Mouse (Mus musculus) neural tube, embryonic 10.5 days (tissue): ENCODE measurements around the gene Cd163.

Source experiments
- DNase-seq: peaks from one replicate; pipeline ENCODE4 v3.0.0-alpha.2; 2017; ENCODE audit warnings: low spot score; ENCODE audit errors: extremely low spot score

Gene Cd163

DNA sequence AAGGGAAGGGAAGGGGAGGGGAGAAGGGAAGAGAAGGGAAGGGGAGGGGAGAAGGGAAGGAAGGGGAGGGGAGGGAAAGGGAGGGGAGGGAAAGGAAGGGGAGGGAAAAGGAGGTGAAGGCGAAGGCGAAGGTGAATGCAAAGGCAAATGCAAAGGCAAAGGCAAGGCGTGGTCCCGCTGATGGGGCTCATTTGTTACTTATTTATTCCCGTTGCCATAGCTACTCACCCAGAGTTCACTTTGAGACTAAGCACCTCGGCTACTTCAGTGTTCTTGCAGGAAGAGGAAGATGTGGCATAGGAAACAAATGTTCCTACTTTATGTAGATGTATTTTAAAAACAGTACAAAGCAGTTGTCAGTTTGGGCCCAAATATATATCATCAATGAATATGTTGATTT, 56.1 kb downstream of the Cd163 start:
- no peak for DNase-seq

DNA sequence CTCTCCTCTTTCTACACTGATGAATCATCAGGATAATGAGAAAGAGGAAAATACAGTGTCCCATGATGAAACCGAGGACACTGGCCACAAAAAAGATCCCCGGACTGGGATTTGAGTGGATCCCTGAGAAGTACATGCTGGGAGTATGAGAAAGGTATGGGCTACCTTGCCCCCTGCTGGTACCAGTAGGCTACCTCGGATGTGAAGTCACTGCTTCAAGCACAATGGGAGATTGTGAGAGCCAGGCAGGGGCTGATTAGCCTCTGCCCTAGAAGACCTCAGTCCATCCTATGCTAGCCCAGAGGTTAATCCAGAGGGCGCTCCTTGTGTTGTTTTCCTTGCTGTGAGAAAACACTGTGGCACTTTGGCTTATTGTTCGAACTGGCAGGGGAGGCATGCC, 59.9 kb downstream of the Cd163 start:
- DNase-seq: no peak

DNA sequence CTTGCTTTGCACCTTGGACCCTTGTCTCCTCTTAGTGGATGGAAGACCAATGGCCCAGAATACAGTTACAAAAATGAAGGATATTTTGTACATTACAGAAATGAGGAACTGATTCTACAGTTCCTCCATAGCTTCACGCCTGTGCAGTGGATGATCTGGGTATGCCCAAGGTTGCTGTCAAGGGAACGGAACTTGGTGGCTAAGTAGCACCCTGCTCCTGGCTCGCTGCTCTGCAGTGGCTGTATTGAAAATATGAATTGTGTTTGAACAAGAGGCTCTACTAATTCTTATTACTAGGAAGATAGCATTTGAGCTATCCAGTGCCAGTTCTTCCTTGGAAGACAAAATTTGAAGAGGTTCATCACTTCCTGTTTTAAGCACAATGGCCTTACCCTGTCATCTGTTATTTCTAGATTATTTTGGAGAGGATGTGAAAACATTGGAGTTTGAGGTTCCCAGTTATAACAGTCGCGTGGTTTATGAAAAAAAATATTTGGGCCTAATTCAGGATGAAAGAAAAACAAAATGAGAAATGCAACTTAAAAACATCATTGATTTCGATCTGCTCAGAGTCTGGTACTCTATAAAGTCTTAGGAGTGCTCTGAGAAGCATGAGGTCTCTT, 69.2 kb downstream of the Cd163 start:
- no peak for DNase-seq

DNA sequence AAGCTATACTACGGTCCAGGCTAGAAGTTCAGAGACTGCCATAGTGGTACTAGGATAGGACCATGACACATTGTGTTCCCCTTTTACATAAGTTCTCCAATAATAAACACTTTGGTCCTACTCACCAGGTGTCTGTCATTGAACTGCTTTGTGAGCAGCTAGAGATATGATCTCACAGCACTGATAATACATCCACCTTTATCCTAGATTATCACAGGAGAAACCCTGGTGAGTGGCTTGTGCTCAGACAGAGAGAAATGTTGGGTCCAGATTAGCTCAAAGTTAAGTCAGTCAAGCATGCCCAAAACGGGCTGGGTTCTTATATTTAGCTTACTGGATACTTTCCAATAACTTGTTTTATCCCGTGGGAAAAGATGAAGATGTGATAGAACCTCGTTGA, 70.2 kb downstream of the Cd163 start:
- no peak for DNase-seq

DNA sequence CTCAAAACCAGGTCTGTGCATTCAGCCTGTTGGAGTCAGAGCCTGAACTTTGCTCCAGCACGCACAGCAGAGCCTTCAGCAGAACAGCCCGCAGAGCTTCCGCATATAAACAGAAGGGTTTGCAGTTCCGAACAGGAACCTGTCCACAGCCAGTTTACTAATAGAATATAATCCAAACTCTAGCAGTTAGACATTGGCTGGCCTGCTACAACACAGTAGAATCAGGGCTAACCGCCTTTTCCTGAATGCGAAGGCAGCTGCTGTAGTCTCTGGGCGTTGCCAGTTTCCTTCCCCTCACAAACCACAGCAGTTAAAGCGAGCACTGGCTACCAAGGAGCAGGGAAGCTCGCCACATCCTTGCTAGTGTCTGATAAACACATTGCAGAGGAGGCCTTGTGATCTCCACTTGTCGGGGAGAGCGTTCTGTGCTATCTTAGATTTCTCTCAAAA, 71.0 kb downstream of the Cd163 start:
- no peak for DNase-seq

DNA sequence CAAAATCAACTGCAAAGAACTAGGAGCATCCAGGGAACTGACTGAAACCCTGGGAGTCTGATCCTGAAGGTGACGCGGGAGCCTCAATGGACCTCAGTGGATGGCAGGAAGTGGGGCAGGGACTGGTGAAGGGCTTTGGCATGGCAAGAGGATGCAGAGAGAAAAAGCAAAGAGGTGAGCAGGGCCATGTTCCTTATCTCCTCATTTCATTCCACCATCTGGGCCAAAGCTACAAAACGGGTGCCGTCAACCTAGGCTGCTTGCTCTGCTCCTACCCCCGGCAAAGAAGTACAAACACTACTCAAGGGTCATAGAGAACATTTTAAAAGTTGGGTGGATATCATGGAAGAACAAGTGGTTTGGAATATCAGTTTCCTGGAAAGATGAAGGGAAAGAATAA, 71.9 kb downstream of the Cd163 start:
- no peak for DNase-seq

DNA sequence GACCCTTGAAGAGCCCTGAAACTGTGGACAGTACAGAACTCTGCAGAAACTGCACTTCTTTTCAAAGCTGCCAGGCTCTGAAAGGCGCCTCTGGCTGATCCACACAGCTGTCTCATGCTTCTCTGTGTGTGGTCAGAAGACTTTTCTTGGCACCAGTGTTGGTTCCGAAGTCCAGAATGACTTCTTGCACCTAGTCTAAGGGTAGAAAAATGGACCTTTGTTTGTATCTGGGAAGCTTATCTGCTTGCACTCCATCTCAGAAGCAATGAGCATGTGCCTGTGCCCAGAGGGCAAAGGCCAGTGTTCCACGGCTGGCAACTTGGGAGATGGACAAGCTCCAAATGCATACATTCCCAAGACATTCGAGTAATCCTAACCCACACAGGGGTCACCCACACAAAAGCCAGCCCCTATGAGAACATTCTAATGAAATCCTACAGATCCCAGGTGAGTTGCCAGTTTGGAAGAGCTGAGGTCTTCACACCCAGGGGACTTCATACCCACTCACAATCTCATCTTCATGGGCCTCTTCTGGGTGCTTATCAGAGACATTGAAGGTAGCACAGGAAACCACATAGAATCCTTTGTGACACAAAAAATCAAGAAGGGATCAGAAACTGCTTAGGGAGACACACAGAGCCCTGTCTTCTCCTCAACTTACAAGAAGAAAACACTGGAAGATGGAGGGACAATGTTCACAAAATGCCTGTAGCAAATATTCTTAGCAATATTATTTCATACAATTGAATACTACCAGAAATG, 73.2 kb downstream of the Cd163 start:
- no peak for DNase-seq

DNA sequence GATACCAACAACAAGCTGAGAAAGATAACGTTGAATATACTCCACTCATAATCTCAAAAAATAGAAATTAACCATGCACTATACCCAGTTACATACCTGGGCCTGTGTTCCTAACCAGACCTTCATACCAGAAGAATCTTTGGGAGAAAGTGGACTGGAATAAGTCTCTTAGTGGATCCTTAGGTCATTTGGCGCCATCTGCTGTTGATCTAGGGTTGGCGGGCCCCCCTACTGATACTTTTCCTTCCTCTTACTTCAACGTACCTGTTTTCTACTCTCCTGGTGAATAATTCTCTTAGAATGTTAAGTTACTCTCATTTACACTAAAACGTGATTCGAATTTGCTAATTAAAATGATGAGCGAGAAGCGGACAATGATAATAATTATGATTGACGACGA, 74.9 kb downstream of the Cd163 start:
- DNase-seq: no peak
